Mouse (Mus musculus) midbrain, embryonic 13.5 days (tissue): Measurements from ENCODE around the gene Plch1. TPM values are rescaled to one million over a fixed set of nuclear protein-coding genes. Genes with fewer than 3 reads are reported as not detected.

Experiments used
- ATAC-seq: fragments of 200-750 bp; cut with Nextera tagmentation; 2 replicates; pipeline ENCODE4 v1.8.0; 2017; ENCODE audit warnings: mild to moderate bottlenecking, moderate TSS enrichment, moderate library complexity
- H3K27ac ChIP-seq: fragments of 300-500 bp; sonication (generic); 2 replicates; pipeline ENCODE4 v1.5.1; 2015; ENCODE audit warnings: inconsistent platforms, mild to moderate bottlenecking, moderate library complexity
- H3K27me3 ChIP-seq: fragments of 300-500 bp; sonication (generic); 2 replicates; pipeline ENCODE4 v1.6.1; 2015; ENCODE audit warnings: mild to moderate bottlenecking, inconsistent platforms
- H3K36me3 ChIP-seq: fragments of 300-500 bp; sonication (generic); 2 replicates; pipeline ENCODE4 v1.6.1; 2015; ENCODE audit warnings: mild to moderate bottlenecking, inconsistent platforms
- H3K4me1 ChIP-seq: fragments of 300-500 bp; sonication (generic); replicated peaks from 2 replicates; pipeline ENCODE4 v1.6.1; 2015; ENCODE audit warnings: inconsistent platforms
- H3K4me2 ChIP-seq: fragments of 300-500 bp; sonication (generic); replicated peaks from 2 replicates; pipeline ENCODE4 v1.6.1; 2015; ENCODE audit warnings: moderate library complexity, mild to moderate bottlenecking, inconsistent platforms
- H3K4me3 ChIP-seq: fragments of 300-500 bp; sonication (generic); replicated peaks from 2 replicates; pipeline ENCODE4 v1.5.1; 2015; ENCODE audit warnings: mild to moderate bottlenecking, inconsistent platforms
- H3K9ac ChIP-seq: fragments of 300-500 bp; sonication (generic); replicated peaks from 2 replicates; pipeline ENCODE4 v1.6.1; 2015; ENCODE audit warnings: mild to moderate bottlenecking, inconsistent platforms
- H3K9me3 ChIP-seq: fragments of 300-500 bp; sonication (generic); 2 replicates; pipeline ENCODE4 v1.6.1; 2016; ENCODE audit warnings: mild to moderate bottlenecking, inconsistent platforms
- WGBS: fragments of 180-500 bp; shearing (Covaris S2); methylation state at CpG from one replicate; pipeline ENCODE4 v1.1.7; 2015; 5-methylcytosine and 5-hydroxymethylcytosine counted together
- polyA plus RNA-seq: library from polyadenylated mRNA; unstranded; fragments of >200 nt; fragmentation: Nextera tagmentation; extraction: Ambion mirVana; gene quantifications from 2 replicates; pipeline ENCODE4 v1.2.1, GENCODE M21; 2015

Plch1 gene
- polyA plus RNA-seq, 1 experiment from 2014 or later: 20.6 TPM

DNA sequence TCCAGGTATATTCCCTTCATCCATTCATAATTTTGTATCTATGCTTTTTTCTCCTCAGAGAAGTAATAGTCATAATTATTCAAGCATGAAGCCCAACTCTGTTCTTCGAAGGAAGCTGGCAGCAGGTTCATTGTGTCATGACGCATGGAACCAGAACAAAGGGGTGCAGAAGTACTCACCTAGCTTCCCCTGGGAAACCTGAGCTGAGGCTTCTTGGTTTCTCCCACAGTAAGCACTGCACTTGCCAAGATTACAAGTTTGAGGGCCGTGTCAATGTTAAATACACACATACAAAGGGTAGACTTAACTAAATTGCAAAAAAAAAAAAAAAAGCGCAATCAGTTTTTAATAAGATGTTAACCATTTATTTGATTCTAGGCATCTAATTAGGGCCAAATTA lies 3.0 kb downstream of the Plch1 start:
- H3K4me3 ChIP-seq: no peak overlapping the region
- no peaks in the 10 kb centered on the region for H3K36me3 ChIP-seq
- no peaks in the 10 kb centered on the region for H3K27me3 ChIP-seq
- 38% methylated on average over 4 of the region's 4 CpGs for WGBS
- H3K4me1 ChIP-seq: peaks cover 46% of the 10 kb centered on the region
- peak overlapping the region; percentile 65 for H3K4me2 ChIP-seq
- no peak for ATAC-seq
- H3K9ac ChIP-seq: no peak overlapping the region
- H3K9me3 ChIP-seq: no peaks in the 10 kb centered on the region
- peak overlapping the region; percentile 58; the same call in 1 of the 2 replicates for H3K27ac ChIP-seq

DNA sequence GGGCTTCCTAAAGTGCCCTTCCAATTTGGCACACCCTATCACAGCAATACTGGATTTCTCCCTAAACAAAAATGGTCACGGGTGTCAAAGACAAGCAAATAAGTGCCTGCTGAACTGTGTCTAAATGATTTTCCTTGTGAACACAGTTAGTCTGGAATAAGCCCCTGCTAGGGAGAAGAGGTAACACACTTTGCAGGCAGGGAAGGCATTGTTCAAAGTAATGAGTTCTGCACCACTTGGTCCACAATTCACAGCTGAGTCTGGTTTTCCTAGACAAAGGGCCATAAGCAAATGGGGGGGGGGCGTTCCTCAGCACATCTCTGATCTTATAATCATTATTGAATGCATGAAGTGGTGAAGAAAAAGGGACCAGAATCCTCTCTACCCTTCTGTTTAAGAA lies 3.5 kb downstream of the Plch1 start:
- 10% methylated on average over 2 of the region's 2 CpGs for WGBS
- peaks cover 43% of the 10 kb centered on the region for H3K4me1 ChIP-seq
- no peak overlapping the region for H3K4me3 ChIP-seq
- H3K9me3 ChIP-seq: no peaks in the 10 kb centered on the region
- H3K36me3 ChIP-seq: no peaks in the 10 kb centered on the region
- H3K27me3 ChIP-seq: no peaks in the 10 kb centered on the region
- H3K9ac ChIP-seq: no peak overlapping the region
- no peak for ATAC-seq
- H3K4me2 ChIP-seq: peak overlapping the region; percentile 36
- peak overlapping the region; percentile 58; the same call in 1 of the 2 replicates for H3K27ac ChIP-seq

DNA sequence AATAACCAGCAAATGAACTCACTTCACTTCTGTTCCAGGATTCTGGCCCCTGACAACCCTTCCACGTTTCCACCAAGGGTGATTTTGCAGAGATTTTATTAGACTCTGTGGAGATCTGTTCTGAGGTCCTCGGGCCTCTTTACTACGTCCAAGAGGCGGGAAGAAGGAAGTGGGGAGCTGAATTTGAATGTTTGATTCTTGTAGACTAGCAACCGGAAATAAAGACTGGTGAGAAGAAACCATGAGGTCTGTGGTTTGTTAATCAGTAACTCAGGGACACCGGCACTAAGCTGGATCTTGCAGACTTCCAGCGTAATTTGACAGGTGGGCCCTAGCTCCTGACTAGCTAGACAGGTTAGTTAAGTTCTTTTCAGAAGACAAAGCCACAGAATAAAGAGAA lies 5.6 kb downstream of the Plch1 start:
- no peaks in the 10 kb centered on the region for H3K36me3 ChIP-seq
- no peak overlapping the region for H3K27ac ChIP-seq
- ATAC-seq: no peak
- H3K4me1 ChIP-seq: peaks cover 35% of the 10 kb centered on the region
- no peak overlapping the region for H3K9ac ChIP-seq
- WGBS: 63% methylated on average over 7 of the region's 7 CpGs
- H3K9me3 ChIP-seq: no peaks in the 10 kb centered on the region
- H3K4me3 ChIP-seq: no peak overlapping the region
- no peak overlapping the region for H3K4me2 ChIP-seq
- no peaks in the 10 kb centered on the region for H3K27me3 ChIP-seq

DNA sequence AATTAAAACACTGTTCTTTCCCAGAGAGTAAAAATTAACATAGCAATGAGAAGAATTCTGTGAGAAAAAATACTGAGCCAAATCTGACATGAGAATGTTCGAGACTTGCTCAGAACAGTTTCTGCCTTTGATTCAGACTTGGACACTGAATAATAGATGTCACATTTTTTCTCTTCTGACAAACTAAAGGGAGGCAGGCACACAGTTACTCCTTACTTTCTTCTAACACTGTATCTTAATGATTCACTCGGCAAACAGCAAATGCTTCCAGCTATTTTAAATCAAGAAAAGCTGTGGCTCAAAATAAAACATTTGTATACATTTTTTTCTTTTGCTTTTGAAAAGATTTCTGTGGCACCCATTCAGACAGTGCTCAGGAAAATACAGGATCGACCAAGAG lies 7.1 kb downstream of the Plch1 start:
- Histone ChIP-seq H3K9me3 (no peaks in the 10 kb centered on the region), H3K4me2 (no peak overlapping the region), H3K27ac (no peak overlapping the region), H3K36me3 (no peaks in the 10 kb centered on the region), H3K4me3 (no peak overlapping the region), H3K27me3 (no peaks in the 10 kb centered on the region), H3K4me1 (peaks cover 24% of the 10 kb centered on the region), H3K9ac (no peak overlapping the region)
- WGBS: 60% methylated on average over 3 of the region's 3 CpGs
- ATAC-seq: no peak

DNA sequence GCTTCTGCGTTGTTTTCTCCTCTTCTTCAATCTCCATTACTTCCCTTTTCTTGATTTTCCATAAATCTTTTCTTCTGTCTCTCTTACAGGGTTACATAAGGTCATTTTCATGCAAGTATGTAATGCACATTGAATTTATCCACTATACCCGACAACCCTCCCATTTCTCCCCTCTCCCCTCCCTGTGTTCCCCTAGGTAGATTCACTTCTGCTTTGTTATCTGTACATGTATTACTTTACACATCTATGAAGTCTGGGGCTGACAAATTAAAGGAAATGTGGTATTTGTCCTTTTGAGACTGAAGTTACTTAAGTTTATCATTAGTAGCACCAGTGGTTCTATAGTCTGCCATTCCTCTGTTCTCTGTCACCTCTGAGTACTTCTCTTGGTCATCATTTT lies 18.2 kb downstream of the Plch1 start:
- peaks cover 19% of the 10 kb centered on the region for H3K36me3 ChIP-seq
- no peak overlapping the region for H3K4me2 ChIP-seq
- peaks cover 18% of the 10 kb centered on the region for H3K4me1 ChIP-seq
- no peak overlapping the region for H3K4me3 ChIP-seq
- H3K9me3 ChIP-seq: peaks cover 10% of the 10 kb centered on the region; the same call in 1 of the 2 replicates
- no peaks in the 10 kb centered on the region for H3K27me3 ChIP-seq
- 88% methylated on average over 2 of the region's 2 CpGs for WGBS
- no peak overlapping the region for H3K9ac ChIP-seq
- ATAC-seq: no peak
- no peak overlapping the region for H3K27ac ChIP-seq

DNA sequence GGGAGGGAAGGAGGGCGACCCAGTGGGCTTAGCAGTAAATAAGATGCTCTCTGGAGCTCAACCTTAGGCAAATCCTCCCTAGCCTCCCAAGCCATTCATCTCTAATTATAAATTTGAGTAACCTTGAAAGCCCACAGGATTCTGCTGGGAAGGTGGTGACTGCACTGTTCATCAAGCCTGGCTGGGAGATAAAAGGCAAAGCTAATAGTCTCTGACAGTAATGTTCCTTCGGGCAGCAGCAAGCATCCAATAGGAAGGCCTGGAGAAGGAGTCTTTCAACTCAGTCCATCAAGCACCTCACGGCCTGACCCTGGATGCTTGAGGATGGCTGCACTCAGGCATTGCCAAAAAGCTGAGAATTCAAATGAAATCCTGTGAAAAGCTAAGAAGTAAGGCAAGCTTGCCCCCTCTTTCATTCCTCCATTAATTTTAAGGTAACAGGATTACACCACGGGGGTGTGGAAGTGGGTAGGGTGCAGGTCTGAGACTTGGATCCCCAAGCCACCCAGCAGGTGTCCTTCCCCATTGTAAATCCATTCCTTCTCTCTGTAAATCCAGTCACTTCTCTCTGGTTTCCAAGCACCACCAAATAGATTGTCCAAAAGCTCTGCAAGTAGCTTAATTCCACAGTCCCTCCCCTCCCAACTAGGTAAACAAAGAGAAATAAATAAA lies 20.1 kb downstream of the Plch1 start:
- peak; percentile 95 for ATAC-seq
- no peak overlapping the region for H3K4me2 ChIP-seq
- no peak overlapping the region for H3K4me3 ChIP-seq
- H3K36me3 ChIP-seq: no peaks in the 10 kb centered on the region
- no peaks in the 10 kb centered on the region for H3K27me3 ChIP-seq
- H3K9me3 ChIP-seq: no peaks in the 10 kb centered on the region
- no peak overlapping the region for H3K9ac ChIP-seq
- 6% methylated on average over 4 of the region's 4 CpGs for WGBS
- peak overlapping the region; percentile 63 for H3K27ac ChIP-seq
- H3K4me1 ChIP-seq: peaks cover 18% of the 10 kb centered on the region

DNA sequence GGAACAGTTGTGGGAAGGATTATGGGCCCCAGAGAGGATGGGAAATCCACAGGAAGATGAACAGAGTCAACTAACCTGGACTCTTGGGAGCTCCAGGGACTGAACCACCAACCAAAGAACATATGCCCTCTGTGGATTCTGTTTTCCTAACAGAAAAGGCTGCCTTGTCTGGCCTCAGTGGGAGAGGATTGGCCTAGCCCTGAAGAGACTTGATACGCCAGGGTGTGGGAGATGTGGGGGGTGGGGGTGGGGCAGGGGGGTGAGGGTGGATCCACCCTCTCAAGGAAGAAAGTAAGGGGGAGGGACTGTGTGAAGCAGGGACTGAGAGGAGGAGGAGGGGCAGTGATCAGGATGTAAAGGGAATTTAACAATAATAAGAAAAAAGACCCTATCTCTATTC lies 26.5 kb downstream of the Plch1 start:
- 36% methylated on average over 1 of the region's 1 CpGs for WGBS
- no peak for ATAC-seq
- peaks cover 14% of the 10 kb centered on the region for H3K4me1 ChIP-seq
- H3K27me3 ChIP-seq: no peaks in the 10 kb centered on the region
- H3K36me3 ChIP-seq: peaks cover 6% of the 10 kb centered on the region
- no peaks in the 10 kb centered on the region for H3K9me3 ChIP-seq
- no peak overlapping the region for H3K4me3 ChIP-seq
- H3K27ac ChIP-seq: no peak overlapping the region
- H3K9ac ChIP-seq: no peak overlapping the region
- no peak overlapping the region for H3K4me2 ChIP-seq

DNA sequence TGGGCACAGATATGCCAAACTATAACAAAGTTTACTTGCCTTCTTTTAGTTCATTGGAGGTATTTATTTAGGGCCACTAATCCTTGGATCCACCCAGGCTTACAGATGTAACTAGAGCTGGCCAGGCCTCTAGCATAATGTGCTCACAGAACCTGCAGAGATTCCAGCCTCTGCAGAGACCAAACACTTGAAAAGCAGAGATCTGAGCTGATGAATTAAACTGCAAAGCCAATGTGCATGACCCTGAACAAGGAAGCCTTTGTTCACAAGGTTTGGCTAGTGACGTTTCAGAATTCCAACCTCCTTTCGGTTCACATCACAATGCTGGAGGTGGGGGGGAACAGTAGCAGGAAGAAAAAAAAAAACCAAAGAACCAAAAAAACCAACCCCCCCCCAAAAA lies 28.0 kb downstream of the Plch1 start:
- H3K4me3 ChIP-seq: no peak overlapping the region
- WGBS: 0% methylated on average over 2 of the region's 2 CpGs
- peak; percentile 70 for ATAC-seq

DNA sequence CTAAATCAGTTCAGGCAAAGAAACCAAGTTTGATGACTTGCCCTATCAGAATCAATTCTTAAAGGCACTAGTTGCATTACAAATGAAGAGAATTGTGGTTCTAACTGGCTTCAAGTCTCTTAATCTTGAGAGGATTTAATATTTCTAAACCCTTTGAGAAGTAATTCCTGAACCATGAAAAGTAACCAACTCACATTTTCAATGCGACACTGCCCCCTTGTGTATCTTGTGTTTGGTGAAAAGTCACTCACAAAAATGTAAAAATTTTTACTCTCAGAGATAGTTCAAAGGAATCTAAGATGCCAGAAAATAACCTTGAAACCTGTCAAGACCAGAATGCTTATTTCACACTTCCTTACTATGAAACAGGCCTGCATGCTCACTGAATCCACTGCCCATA lies 31.0 kb downstream of the Plch1 start:
- peaks cover 6% of the 10 kb centered on the region for H3K36me3 ChIP-seq
- H3K4me1 ChIP-seq: peaks cover 22% of the 10 kb centered on the region
- H3K27me3 ChIP-seq: no peaks in the 10 kb centered on the region
- H3K27ac ChIP-seq: no peak overlapping the region
- H3K4me2 ChIP-seq: no peak overlapping the region
- H3K4me3 ChIP-seq: no peak overlapping the region
- ATAC-seq: no peak
- H3K9me3 ChIP-seq: no peaks in the 10 kb centered on the region
- H3K9ac ChIP-seq: no peak overlapping the region
- 80% methylated on average over 1 of the region's 1 CpGs for WGBS

More for the DNA sequence above, 28.0 kb downstream of the Plch1 start:
- no peaks in the 10 kb centered on the region for H3K9me3 ChIP-seq
- peaks cover 14% of the 10 kb centered on the region for H3K4me1 ChIP-seq
- peaks cover 6% of the 10 kb centered on the region for H3K36me3 ChIP-seq
- no peak overlapping the region for H3K27ac ChIP-seq
- no peak overlapping the region for H3K9ac ChIP-seq
- H3K27me3 ChIP-seq: no peaks in the 10 kb centered on the region
- H3K4me2 ChIP-seq: no peak overlapping the region

DNA sequence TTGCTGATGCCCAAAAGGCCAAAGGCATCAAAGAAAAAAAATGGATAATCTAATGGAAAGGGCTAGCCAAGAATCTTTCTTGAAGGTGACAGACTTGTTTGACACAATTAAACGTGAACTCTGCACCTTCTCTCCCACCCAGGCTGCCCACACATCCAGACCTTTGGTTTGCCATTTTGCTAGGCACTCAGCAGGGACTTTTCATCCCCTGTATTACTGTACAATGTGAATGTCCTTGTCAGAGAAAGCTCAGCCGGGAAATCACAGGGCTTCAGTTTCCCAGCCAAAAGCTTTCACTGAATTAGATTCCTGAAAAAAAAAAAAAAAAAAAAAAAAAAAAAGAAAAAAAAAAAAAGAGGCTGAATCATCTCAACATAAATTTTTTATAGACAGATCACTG lies 34.2 kb downstream of the Plch1 start:
- peaks cover 8% of the 10 kb centered on the region; the same call in 1 of the 2 replicates for H3K4me1 ChIP-seq
- no peak overlapping the region for H3K4me3 ChIP-seq
- no peak overlapping the region for H3K4me2 ChIP-seq
- peaks cover 2% of the 10 kb centered on the region for H3K36me3 ChIP-seq
- peak overlapping the region; percentile 30; the same call in 1 of the 2 replicates for H3K27ac ChIP-seq
- no peaks in the 10 kb centered on the region for H3K27me3 ChIP-seq
- no peak overlapping the region for H3K9ac ChIP-seq
- H3K9me3 ChIP-seq: no peaks in the 10 kb centered on the region
- ATAC-seq: no peak
- WGBS: 57% methylated on average over 2 of the region's 2 CpGs

DNA sequence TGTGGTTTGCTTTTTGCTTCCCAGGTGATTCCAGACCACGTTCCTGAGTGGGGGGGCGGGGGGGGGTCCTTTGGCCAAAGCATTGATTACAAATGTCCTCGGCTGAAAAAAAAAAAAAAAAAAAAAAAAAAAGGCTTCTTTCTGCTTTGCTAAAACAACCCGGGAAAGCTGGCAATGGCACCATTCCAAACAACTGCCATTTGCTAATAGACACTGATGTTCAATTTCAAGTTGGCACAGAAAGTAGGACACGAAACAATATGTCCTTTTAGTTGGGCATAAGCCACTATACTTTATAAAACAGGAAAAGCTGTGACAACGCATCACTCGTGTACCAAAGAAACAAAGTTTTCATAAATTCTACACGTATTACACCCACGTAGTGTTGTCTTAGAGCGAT lies 36.6 kb downstream of the Plch1 start:
- Histone ChIP-seq H3K9me3 (no peaks in the 10 kb centered on the region), H3K36me3 (no peaks in the 10 kb centered on the region), H3K9ac (no peak overlapping the region), H3K4me2 (no peak overlapping the region), H3K4me3 (no peak overlapping the region), H3K27me3 (no peaks in the 10 kb centered on the region), H3K27ac (no peak overlapping the region), H3K4me1 (peaks cover 8% of the 10 kb centered on the region; the same call in 1 of the 2 replicates)
- ATAC-seq: no peak
- 82% methylated on average over 10 of the region's 10 CpGs for WGBS

DNA sequence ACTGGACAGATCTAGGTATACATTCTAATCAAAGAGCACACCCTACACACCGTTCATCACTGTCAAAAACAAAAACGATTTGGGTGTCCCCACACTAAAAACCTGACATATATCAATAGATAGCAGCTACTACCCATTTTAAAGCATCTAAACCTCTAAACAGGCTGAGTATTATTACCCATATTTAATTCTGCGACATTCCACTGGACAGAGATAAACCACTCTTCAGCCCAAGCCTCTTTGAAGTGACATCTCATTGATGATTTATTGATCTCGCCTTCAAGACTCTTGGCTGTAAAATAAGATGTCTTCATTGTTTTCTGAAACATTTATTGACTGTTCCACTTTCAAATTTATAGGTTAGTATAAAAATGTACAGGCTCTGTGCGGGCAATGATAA lies 46.4 kb downstream of the Plch1 start:
- Histone ChIP-seq H3K4me2 (no peak overlapping the region), H3K36me3 (no peaks in the 10 kb centered on the region), H3K27ac (no peak overlapping the region), H3K9me3 (no peaks in the 10 kb centered on the region), H3K9ac (no peak overlapping the region), H3K4me1 (peaks cover 15% of the 10 kb centered on the region), H3K27me3 (no peaks in the 10 kb centered on the region), H3K4me3 (no peak overlapping the region)
- ATAC-seq: no peak
- WGBS: 87% methylated on average over 5 of the region's 5 CpGs
